Mouse (Mus musculus): ENCODE data around the gene Lrrc75a.

- no peak for TF ChIP-seq CTCF (IDR thresholded peaks at IDR 0.05; ENCODE audit: low read depth, low read length)
- TF ChIP-seq POLR2A (IDR thresholded peaks at IDR 0.05; ENCODE audit: insufficient read depth, low read length) = no peak
Measured at GRCm38 (mm10) chr11:62565747-62566146, 82.6 kb downstream of the Lrrc75a start.

All from ES-Bruce4 (cell line).